Mouse (Mus musculus) CD4-positive helper T cell, adult 2 months (primary cell): ENCODE data around the gene Rgs13.
"Not testable (repeated sequence)": the region's sequence is repeated elsewhere in the genome, so short reads cannot be mapped to it uniquely, and the experiment has no call there.

Experiments used
- DNase-seq: peaks from one replicate; pipeline ENCODE4 v3.0.0-alpha.2; 2012; ENCODE audit warnings: low read depth, missing footprints, low spot score

Rgs13 gene

DNA sequence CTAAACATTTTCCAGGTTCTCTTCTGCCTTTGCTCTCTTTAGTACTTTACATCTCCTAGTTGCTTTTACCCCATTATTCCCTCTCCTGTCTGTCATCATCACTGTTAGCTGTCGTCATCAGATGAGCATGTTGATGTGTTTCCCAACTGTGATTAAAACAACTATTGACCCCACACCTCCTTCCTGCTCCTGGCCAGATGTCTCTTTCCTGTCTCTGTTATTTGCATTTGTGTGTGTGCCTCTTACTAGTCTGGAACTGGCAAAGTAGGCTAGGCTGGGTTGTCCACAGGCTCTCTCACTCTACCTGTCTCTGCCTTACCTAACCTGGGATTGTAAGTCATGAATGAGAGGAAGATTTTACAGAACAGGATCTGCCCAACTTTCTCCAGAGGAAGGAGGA is 24.6 kb downstream of the Rgs13 start:
- DNase-seq: no peak

DNA sequence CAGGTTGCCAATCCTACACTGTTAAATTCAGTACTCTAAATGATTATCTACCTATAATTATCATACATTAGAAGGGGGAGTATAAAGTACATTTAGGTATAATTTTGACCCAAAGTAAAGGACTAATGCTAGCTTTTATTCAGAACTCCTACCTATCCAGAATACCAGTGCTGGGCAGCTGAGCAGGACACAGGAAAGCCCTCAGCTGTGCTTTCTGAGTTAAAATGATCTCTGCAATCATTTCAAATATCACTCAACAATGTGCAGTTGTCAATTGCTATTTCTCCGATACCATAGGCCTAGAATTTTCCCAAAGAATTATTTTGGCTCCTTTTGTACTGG is 25.0 kb downstream of the Rgs13 start:
- no peak for DNase-seq

DNA sequence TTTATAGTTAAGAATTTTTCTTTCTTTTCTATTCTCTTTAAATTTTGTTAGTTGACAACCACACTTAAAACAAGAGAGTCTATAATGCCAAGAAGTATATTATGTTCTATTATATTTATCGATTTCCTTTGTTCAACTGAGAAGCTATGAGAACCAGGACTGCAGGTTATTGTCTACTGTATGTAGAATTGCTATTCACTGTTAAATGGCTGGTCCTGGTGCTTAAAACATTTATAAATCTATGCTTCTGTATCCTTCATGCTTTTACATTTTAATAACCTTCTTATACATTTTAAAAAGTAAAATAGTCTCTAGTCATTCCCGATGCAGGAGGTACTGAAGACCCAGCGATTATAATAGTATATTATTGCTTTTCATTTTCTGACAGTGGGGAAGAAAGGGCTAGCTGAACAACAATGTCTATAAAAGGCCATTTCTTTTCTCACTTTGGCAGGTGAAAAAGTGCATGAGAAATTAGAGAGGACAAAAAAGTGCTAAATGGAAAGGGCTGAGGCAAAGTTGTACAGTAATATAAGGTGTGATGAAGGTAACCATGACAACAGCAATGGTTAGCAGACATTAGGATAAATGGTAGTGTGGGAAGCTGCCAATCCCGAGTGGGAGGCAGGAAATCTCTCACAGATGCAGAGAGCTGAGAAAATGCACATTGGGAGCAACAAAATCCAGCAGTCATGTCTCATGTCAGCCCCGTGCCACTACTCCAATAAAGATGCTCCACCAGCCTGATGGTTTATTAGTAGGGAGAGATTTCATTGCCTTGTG is 25.6 kb downstream of the Rgs13 start:
- DNase-seq: no peak

DNA sequence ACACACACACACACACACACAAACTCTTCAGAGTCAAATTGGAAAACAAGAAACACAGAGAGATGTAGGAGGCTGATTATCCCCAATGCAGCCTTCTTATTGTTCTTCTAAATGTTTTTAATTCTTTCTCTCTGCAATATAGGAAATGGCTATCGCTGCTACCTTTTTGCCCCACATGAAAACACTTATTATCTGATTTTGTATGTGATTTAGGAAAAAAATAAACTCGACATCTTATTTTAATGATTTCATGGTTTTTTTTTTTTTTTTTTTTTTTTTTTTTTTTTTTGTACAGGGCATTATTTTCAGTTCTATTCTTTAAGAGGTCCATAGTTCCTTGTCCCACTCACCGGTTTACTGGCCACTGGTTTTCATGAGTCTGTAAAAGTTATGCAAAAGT is 27.2 kb downstream of the Rgs13 start:
- no peak for DNase-seq

DNA sequence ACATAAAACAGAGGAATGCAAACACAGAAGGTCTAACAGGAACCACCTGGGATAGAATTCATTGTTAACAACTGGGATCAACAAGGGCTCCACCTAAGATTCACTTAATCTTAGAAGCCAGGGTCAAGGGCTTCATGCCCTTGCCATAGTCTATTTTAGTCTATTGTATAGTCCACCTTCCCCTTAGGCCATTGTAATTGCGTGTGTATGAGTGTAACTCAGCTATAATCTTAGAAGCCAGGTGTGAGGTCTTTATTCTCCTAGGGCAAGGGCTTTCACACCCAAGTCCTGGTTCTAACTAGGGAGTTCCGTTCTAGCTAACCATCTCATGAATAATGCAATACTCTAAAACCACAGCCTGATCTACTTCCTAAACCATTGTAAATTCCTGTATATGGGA is 35.8 kb downstream of the Rgs13 start:
- DNase-seq: not testable (repeated sequence)

DNA sequence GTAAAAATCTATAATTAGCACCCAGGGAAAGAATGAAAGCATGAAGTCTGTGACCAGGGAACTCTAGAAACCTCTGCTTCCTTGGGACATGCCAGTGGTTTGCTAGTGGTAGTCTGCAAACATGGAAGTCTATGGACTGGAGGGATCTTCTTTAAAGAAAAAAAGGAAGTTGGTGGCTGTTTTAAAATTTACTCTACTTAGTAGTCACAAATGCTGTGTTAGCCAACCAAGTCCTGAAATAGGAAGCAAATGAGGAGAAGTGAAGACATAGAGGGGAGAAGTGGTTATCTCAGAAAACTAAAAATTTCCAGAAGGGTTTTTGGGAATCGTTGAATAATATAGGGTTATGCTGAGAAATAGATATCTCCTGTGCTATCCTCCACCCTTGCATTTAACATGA is 37.3 kb downstream of the Rgs13 start:
- no peak for DNase-seq

DNA sequence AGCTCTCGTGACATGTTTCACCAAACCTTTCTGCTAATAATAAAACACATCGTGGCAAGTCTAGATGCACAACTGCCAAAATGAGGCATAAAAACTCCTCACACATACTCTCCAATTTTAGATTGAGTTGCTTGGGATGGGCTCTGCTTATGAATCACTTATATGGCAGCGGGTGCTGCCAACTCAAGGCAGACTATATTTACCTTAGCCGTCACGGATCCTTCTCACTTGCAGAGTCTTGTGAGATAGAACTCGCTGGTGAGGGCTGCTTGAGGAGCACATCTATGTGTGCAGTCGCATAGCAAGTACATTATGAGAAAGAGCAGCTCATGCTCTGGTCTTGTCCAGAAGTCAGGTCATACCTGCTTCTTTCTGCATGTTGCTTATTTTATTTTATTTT is 49.2 kb downstream of the Rgs13 start:
- DNase-seq: no peak

DNA sequence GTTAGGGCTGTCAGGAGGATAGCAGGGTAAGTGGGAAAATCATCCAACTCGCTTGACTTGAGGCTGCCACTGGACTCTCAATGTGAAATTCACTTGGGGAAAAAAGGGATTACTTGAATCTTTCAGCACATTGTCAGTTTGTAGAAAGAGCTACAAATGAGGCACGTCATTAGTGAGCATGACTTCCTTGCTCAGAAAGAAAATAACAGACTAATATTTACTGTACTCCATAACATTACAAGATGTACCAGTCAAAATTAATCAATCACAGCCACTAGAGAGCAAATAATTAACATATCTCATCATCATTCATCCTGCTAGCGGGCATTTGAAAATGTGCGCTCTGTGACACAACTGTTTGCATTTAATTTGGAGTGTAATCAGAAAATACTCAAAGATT is 57.1 kb downstream of the Rgs13 start:
- DNase-seq: no peak

DNA sequence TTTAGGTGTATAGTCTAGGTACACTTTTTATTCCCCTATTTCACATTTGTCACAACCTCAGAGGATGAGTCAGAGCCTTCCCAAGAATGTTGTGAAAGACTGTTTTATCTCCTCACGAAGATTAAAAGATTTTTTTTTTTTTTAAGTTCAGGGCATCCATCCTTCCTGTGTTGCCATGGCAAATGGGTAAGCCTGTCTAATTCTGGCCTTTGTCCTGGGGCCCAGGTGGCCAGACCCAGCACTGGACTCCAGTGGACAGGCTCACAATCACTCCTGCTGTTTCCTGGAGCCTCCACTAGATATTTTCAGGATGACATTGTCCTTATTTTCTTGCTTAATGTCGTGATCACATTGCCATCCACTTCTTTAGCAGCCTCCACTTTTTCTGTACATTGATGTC is 57.7 kb downstream of the Rgs13 start:
- no peak for DNase-seq

DNA sequence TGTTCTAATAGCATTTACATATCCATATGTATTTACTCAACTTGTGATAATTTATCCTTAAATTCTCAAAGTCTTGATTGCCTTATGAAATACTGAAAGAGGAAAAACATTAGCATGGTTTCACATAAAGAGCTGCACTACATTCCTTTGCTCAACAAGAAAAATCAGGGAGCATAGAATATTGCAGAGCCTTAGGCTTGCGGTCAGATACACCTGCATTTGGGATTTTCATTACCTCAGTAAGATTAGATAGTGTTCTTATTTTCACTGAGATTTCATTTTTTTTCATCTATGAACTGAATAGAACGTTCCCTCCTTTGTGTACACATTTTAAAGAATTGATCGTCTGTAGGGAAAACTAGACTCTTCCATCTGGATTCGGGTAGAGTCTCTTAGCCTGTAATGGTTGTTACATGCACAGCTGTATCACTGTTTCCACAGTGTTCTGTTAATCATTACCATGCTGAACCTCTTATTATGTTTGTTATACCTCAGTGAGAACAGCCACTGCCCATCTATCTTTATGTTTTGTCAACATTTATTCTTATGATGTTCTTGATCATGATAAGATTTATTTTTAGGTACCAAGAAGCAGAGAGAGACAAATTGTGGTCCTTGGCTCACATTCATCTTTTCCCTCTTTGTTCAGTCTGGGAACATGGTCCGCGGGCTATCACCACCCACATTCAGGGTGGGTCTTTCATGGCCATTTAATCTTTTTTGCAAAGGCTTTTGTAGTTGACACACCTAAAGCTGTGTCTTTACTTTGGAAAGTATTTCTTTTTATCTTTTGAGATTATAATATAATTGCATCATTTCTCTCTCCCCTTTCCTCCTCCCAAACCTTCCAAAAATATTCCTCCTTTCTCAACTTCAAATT is 61.1 kb downstream of the Rgs13 start:
- DNase-seq: no peak

DNA sequence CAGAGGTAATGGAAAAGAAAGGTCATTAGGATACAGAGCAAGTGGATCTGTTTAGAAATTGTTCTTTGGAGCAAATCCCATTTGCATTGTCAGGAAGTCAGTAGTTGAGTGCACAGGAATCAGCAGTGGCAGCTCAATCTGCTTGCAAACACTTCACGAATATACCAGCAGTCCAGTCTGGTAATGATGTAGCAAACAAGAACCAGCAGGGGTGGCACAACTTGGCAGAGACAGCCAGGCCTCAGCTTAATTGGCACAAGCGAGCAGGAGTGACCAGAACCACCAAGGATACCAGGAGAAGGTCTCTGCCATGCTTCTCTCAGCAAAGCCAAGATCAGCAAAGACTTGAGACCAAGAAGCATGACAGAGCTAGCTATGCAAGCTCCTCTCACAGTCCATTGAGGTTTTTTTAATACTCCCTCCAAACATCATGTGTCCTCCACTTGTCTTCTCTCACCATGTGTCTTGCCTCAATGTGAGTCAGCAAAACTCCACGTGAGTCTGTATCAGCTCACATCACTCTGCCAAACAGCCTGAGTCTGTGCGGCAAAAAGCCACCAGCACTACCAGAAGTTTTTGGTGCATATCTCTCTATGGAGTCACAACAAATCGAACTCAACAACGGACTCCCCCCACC is 63.6 kb downstream of the Rgs13 start:
- no peak for DNase-seq

DNA sequence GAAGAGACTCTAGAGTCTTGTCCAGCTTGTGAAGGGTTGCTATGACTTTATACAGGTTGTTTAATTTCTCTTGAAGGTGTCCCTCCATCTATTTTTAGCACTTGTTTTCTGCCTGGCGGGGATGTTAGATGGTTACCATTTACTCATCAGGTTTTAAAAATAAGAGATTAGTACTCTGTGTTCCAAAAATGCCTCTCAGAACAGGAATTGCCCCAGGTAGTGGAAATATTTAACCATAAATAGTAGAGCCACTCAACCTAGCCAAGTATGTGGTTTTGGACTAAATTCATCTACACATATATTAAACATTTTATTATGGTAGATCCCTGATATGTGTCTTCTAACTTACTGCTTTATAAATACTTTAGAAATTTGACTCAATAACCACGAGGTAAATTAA is 64.2 kb downstream of the Rgs13 start:
- no peak for DNase-seq

DNA sequence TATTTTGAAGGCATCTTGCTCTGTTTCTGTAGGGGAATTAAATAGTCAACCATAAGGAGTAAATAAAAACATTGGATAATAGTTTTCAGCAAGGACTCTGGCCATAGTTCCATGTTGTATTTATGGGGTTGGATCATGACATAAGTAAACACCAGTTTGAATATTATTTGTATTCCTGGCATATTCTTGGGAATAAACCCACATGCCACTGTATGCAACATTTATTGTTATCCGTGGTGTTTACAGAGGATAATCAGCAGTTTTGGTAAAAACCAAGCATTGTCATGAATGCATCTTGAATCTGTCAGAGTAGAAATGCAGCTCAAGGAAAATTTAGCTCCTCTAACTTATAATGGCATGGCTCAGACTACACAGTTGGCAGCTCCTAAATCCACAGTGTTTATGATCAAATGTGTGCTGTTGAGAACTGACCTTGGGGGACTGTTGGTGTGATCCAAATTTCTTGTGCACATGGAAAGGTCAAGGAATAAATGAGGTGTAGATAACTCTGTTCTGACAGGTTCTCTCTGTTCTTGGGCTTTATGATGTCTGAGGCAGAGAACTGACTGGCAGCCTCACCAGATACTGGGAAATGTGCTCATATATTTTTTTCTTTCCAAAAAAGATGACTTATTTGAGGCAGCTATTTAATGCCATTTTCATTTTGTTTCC is 78.4 kb downstream of the Rgs13 start:
- DNase-seq: no peak

DNA sequence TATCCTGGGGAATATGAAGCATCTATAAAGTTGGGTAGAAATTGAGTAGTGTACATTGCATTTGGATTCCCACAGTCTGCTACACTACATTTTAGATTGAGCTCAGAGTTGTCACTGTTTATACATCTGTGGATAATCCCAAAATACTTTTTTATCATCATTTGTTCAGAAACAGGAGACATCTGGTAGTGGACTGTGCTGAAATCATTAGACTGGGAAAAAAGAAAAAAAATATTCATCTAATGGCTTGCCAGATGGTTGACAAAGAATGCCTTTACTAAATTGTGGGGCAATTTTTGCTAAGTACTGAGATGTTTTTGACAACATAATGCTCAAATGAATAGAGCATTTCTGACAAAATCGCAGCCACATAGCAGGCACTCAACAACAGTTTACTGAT is 86.8 kb downstream of the Rgs13 start:
- no peak for DNase-seq
